Comparison of ENCODE assay signal across 12 mouse cellular contexts in the genomic region with DNA sequence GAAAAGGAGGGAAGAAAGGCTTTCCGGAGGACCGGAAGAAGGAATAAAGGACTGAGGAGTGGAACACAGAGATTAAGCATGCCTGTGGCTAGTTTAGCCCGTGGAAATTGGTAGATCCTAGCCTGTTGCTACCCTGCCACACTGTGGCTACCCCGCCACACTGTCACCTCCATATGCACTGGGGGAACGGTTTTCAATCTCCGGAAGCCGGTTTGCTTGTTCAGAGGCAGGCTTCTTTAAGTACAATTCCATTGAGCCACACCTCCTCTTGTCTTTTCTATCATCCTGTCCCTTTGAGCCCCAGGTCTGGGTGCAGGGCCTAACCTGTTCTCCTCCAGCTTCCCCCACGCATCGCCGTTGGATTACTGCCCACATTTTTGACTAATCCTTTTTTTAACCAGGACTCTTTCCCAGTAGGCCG. TPM values are rescaled to one million over a fixed set of nuclear protein-coding genes. Genes with fewer than 3 reads are reported as not detected.
DNase-seq lines count a peak whose midpoint lies in the region; ATAC-seq and TF ChIP-seq lines count a peak whose summit lies in the region.
"Had no signal": no experiment of that assay in that cellular context is flagged by ENCODE, and none has a peak within 500 bp of the region (broad histone marks: within the 10 kb centered on the region; RNA-seq: fewer than 3 reads in every experiment).

No protein-coding gene starts in this region.

- no peaks in the 10 kb centered on the region for H3K27me3 ChIP-seq in heart, embryonic 16.5 days (ENCODE audit: control insufficient read depth, insufficient read depth, low read length)
- H3K27me3 ChIP-seq in midbrain, embryonic 10.5 days (ENCODE audit: low read depth, poor library complexity, severe bottlenecking), result no peaks in the 10 kb centered on the region
- no peaks in the 10 kb centered on the region for H3K27me3 ChIP-seq in midbrain, embryonic 15.5 days (replicated peaks)
- H3K27me3 ChIP-seq in intestine, embryonic 15.5 days (replicated peaks), result no peaks in the 10 kb centered on the region
- H3K27me3 ChIP-seq in testis, adult 2 months (ENCODE audit: control insufficient read depth, insufficient read depth, low read length), result no peaks in the 10 kb centered on the region
- H3K27me3 ChIP-seq: neural tube, embryonic 13.5 days had no signal

- H3K4me3 ChIP-seq in heart, embryonic 16.5 days (ENCODE audit: low read length), result no peak overlapping the region
- H3K4me3 ChIP-seq in midbrain, embryonic 10.5 days, result 0 out of 2 replicates have a peak overlapping the region, but pooled peaks have one; percentile 14
- H3K4me3 ChIP-seq in midbrain, embryonic 15.5 days, result no peak overlapping the region
- no peak overlapping the region for H3K4me3 ChIP-seq in intestine, embryonic 15.5 days (replicated peaks)
- no peak overlapping the region for H3K4me3 ChIP-seq in testis, adult 2 months (ENCODE audit: control insufficient read depth, low read depth, low read length)
- H3K4me3 ChIP-seq: gastrocnemius, adult 2 months; neural tube, embryonic 13.5 days had no signal

- peak overlapping the region; percentile 59 for H3K27ac ChIP-seq in heart, embryonic 16.5 days (ENCODE audit: low read length)
- H3K27ac ChIP-seq in midbrain, embryonic 10.5 days (replicated peaks), result peak overlapping the region; percentile 55
- no peak overlapping the region for H3K27ac ChIP-seq in midbrain, embryonic 15.5 days
- H3K27ac ChIP-seq in intestine, embryonic 15.5 days, result peak overlapping the region; percentile 69
- peak overlapping the region; percentile 77 for H3K27ac ChIP-seq in testis, adult 2 months (ENCODE audit: control insufficient read depth, insufficient read depth, low read depth, low read length)
- H3K27ac ChIP-seq: gastrocnemius, adult 2 months; neural tube, embryonic 13.5 days had no signal

- no peak overlapping the region for H3K4me2 ChIP-seq in heart, embryonic 16.5 days (ENCODE audit: low read depth, low read length)
- no peak overlapping the region for H3K4me2 ChIP-seq in midbrain, embryonic 15.5 days
- H3K4me2 ChIP-seq in intestine, embryonic 15.5 days (replicated peaks), result 0 out of 2 replicates have a peak overlapping the region, but pooled peaks have one; percentile 0
- H3K4me2 ChIP-seq: neural tube, embryonic 13.5 days had no signal

- no peak for DNase-seq in heart, adult 11 months
- peak; percentile 40 for DNase-seq in midbrain, embryonic 10.5 days (ENCODE audit: low spot score)
- no peak for DNase-seq in gastrocnemius, postnatal 25 days
- DNase-seq in right cerebral cortex, postnatal 14 days, result no peak
- DNase-seq: adrenal gland, postnatal 25 days; cerebellum, adult 2 months; gastrocnemius, adult 2 months had no signal

- no peak for TF ChIP-seq POLR2A in testis, adult 2 months (IDR thresholded peaks at IDR 0.05; ENCODE audit: control insufficient read depth, low read depth, low read length)

- WGBS in heart, embryonic 16.5 days, result 26% methylated on average over 11 of the region's 11 CpGs
- 11% methylated on average over 11 of the region's 11 CpGs for WGBS in midbrain, embryonic 10.5 days
- 9% methylated on average over 11 of the region's 11 CpGs for WGBS in midbrain, embryonic 15.5 days
- 17% methylated on average over 11 of the region's 11 CpGs for WGBS in intestine, embryonic 15.5 days

- H3K9me3 ChIP-seq in heart, embryonic 16.5 days (replicated peaks; ENCODE audit: control insufficient read depth, low read length), result no peaks in the 10 kb centered on the region
- no peaks in the 10 kb centered on the region for H3K9me3 ChIP-seq in midbrain, embryonic 10.5 days (replicated peaks)
- no peaks in the 10 kb centered on the region for H3K9me3 ChIP-seq in midbrain, embryonic 15.5 days
- no peaks in the 10 kb centered on the region for H3K9me3 ChIP-seq in intestine, embryonic 15.5 days
- H3K9me3 ChIP-seq: neural tube, embryonic 13.5 days had no signal

- no peak for ATAC-seq in heart, embryonic 16.5 days (replicated peaks; ENCODE audit: extremely low read depth, insufficient read depth, low FRiP score)
- no peak for ATAC-seq in midbrain, embryonic 15.5 days (replicated peaks)
- 0 out of 2 replicates have a peak, but pooled peaks have one; percentile 25 for ATAC-seq in intestine, embryonic 15.5 days

- no peak for TF ChIP-seq CTCF in testis, adult 2 months (IDR thresholded peaks at IDR 0.05; ENCODE audit: control insufficient read depth, insufficient read depth, insufficient replicate concordance, low read depth, low read length)

- peak overlapping the region; percentile 29; the same call in 1 of the 2 replicates for H3K9ac ChIP-seq in heart, embryonic 16.5 days (ENCODE audit: low read length)
- no peak overlapping the region for H3K9ac ChIP-seq in midbrain, embryonic 15.5 days
- no peak overlapping the region for H3K9ac ChIP-seq in intestine, embryonic 15.5 days
- H3K9ac ChIP-seq: neural tube, embryonic 13.5 days had no signal

- H3K4me1 ChIP-seq in heart, embryonic 16.5 days (ENCODE audit: control insufficient read depth, insufficient read depth, low read length), result peaks cover 9% of the 10 kb centered on the region
- H3K4me1 ChIP-seq in midbrain, embryonic 10.5 days, result peaks cover 13% of the 10 kb centered on the region
- no peaks in the 10 kb centered on the region for H3K4me1 ChIP-seq in midbrain, embryonic 15.5 days
- peaks cover 9% of the 10 kb centered on the region; the same call in 1 of the 2 replicates for H3K4me1 ChIP-seq in intestine, embryonic 15.5 days (replicated peaks)
- peaks cover 7% of the 10 kb centered on the region for H3K4me1 ChIP-seq in testis, adult 2 months (ENCODE audit: control insufficient read depth, insufficient read depth, low read length)
- H3K4me1 ChIP-seq: neural tube, embryonic 13.5 days had no signal

- no peaks in the 10 kb centered on the region; the same call in 1 of the 2 replicates for H3K36me3 ChIP-seq in heart, embryonic 16.5 days (ENCODE audit: control insufficient read depth, insufficient read depth)
- peaks cover 7% of the 10 kb centered on the region for H3K36me3 ChIP-seq in midbrain, embryonic 10.5 days
- no peaks in the 10 kb centered on the region for H3K36me3 ChIP-seq in midbrain, embryonic 15.5 days (replicated peaks)
- H3K36me3 ChIP-seq in intestine, embryonic 15.5 days, result no peaks in the 10 kb centered on the region
- H3K36me3 ChIP-seq in testis, adult 2 months (ENCODE audit: control insufficient read depth, insufficient read depth, low read length), result no peaks in the 10 kb centered on the region; the same call in 1 of the 2 replicates

RNA-seq across cellular contexts. Expression of a gene that starts 9.1 kb away (rescaled TPM):
- polyA plus RNA-seq in heart, embryonic 16.5 days (2015; fragmentation: Nextera tagmentation; extraction: Ambion mirVana), result 1,312 and 1,561 TPM in 2 replicates
- polyA plus RNA-seq in midbrain, embryonic 10.5 days (2016; fragmentation: Nextera tagmentation; extraction: Ambion mirVana), result 965 and 979 TPM in 2 replicates
- 1,207 and 1,280 TPM in 2 replicates for polyA plus RNA-seq in midbrain, embryonic 15.5 days (2015; fragmentation: Nextera tagmentation; extraction: Ambion mirVana)
- 1,295 and 1,316 TPM in 2 replicates for polyA plus RNA-seq in intestine, embryonic 15.5 days (2015; fragmentation: Nextera tagmentation; extraction: Ambion mirVana)
- polyA plus RNA-seq in testis, adult 2 months (2012; rRNA removed), result 328 TPM in 2 replicates
- total RNA-seq in gastrocnemius, postnatal 25 days (2021), result 10 to 100 TPM; 46.3 to 58.5 TPM

RNA-seq across cellular contexts. Expression of a gene that starts 11.0 kb away (rescaled TPM):
- polyA plus RNA-seq in heart, embryonic 16.5 days (2015; fragmentation: Nextera tagmentation; extraction: Ambion mirVana), result 98.5 and 117 TPM in 2 replicates
- 203 and 216 TPM in 2 replicates for polyA plus RNA-seq in midbrain, embryonic 10.5 days (2016; fragmentation: Nextera tagmentation; extraction: Ambion mirVana)
- 130 and 131 TPM in 2 replicates for polyA plus RNA-seq in midbrain, embryonic 15.5 days (2015; fragmentation: Nextera tagmentation; extraction: Ambion mirVana)
- polyA plus RNA-seq in intestine, embryonic 15.5 days (2015; fragmentation: Nextera tagmentation; extraction: Ambion mirVana), result 138 and 154 TPM in 2 replicates
- 22.8 and 24.8 TPM in 2 replicates for polyA plus RNA-seq in testis, adult 2 months (2012; rRNA removed)
- total RNA-seq in gastrocnemius, postnatal 25 days (2021), result 10 to 100 TPM; 43.5 to 44.5 TPM

RNA-seq across cellular contexts. Expression of a gene that starts 14.0 kb away (rescaled TPM):
- 5.9 and 7.2 TPM in 2 replicates for polyA plus RNA-seq in heart, embryonic 16.5 days (2015; fragmentation: Nextera tagmentation; extraction: Ambion mirVana)
- 13.0 and 14.7 TPM in 2 replicates for polyA plus RNA-seq in midbrain, embryonic 10.5 days (2016; fragmentation: Nextera tagmentation; extraction: Ambion mirVana)
- polyA plus RNA-seq in midbrain, embryonic 15.5 days (2015; fragmentation: Nextera tagmentation; extraction: Ambion mirVana), result 8.1 and 9.7 TPM in 2 replicates
- 10.8 and 11.2 TPM in 2 replicates for polyA plus RNA-seq in intestine, embryonic 15.5 days (2015; fragmentation: Nextera tagmentation; extraction: Ambion mirVana)
- polyA plus RNA-seq in testis, adult 2 months (2012; rRNA removed), result 18.0 and 19.4 TPM in 2 replicates
- 1 to 10 TPM; 1.9 to 2.3 TPM for total RNA-seq in gastrocnemius, postnatal 25 days (2021)

RNA-seq across cellular contexts. Expression of a gene that starts 39.5 kb away (rescaled TPM):
- 0.60 and 0.68 TPM in 2 replicates for polyA plus RNA-seq in heart, embryonic 16.5 days (2015; fragmentation: Nextera tagmentation; extraction: Ambion mirVana)
- 0.41 and 0.56 TPM in 2 replicates for polyA plus RNA-seq in midbrain, embryonic 10.5 days (2016; fragmentation: Nextera tagmentation; extraction: Ambion mirVana)
- 0.67 and 1.0 TPM in 2 replicates for polyA plus RNA-seq in midbrain, embryonic 15.5 days (2015; fragmentation: Nextera tagmentation; extraction: Ambion mirVana)
- 1.1 TPM in 2 replicates for polyA plus RNA-seq in intestine, embryonic 15.5 days (2015; fragmentation: Nextera tagmentation; extraction: Ambion mirVana)
- 0.28 and 0.46 TPM in 2 replicates for polyA plus RNA-seq in testis, adult 2 months (2012; rRNA removed)
- 1 to 10 TPM; 1.0 to 1.1 TPM for total RNA-seq in gastrocnemius, postnatal 25 days (2021)
